Mouse (Mus musculus) G1E (cell line): Measurements from ENCODE around the gene Znrf1. TPM values are rescaled to one million over a fixed set of nuclear protein-coding genes. Genes with fewer than 3 reads are reported as not detected.

Source experiments
- ATAC-seq: 2 replicates; pipeline ENCODE4 v1.8.0; 2016; ENCODE audit warnings: mild to moderate bottlenecking; ENCODE audit not compliant: insufficient number of reproducible peaks, poor library complexity, low FRiP score, severe bottlenecking; ENCODE audit errors: extremely low read depth
- DNase-seq: peaks from one replicate; pipeline ENCODE4 v3.0.0; 2012; ENCODE audit warnings: low spot score
- H3K27me3 ChIP-seq: 2 replicates; pipeline ENCODE4 v1.6.1; 2012; ENCODE audit warnings: mild to moderate bottlenecking, low read length, inconsistent platforms; ENCODE audit not compliant: insufficient read depth
- H3K36me3 ChIP-seq: replicated peaks from 2 replicates; pipeline ENCODE3; 2012; ENCODE audit warnings: mild to moderate bottlenecking, inconsistent platforms
- H3K4me1 ChIP-seq: 2 replicates; pipeline ENCODE4 v1.6.1; 2012; ENCODE audit warnings: low read depth, low read length, inconsistent platforms, mixed read lengths; ENCODE audit not compliant: insufficient read depth
- H3K4me3 ChIP-seq: 2 replicates; pipeline ENCODE4 v1.5.1; 2012; ENCODE audit warnings: low read depth, mild to moderate bottlenecking, inconsistent platforms, low read length, moderate library complexity, mixed read lengths
- H3K9me3 ChIP-seq: replicated peaks from 2 replicates; pipeline ENCODE4 v1.6.1; 2012; ENCODE audit warnings: inconsistent platforms
- CTCF ChIP-seq: IDR thresholded peaks from 2 replicates; pipeline ENCODE4 v1.5.1; 2012; ENCODE audit warnings: low read depth, low read length, inconsistent platforms, mixed read lengths
- GATA1 ChIP-seq: IDR thresholded peaks from 2 replicates; pipeline ENCODE4 v1.6.1; 2012; ENCODE audit warnings: borderline replicate concordance, low read length, inconsistent platforms, mixed read lengths
- GATA2 ChIP-seq: IDR thresholded peaks from 2 replicates; pipeline ENCODE4 v1.6.1; 2012; ENCODE audit warnings: low read depth, low read length, inconsistent platforms, borderline replicate concordance
- POLR2AphosphoS5 ChIP-seq: IDR thresholded peaks from 2 replicates; pipeline ENCODE4 v1.6.1; 2012; ENCODE audit warnings: low read depth, low read length, inconsistent platforms; ENCODE audit not compliant: insufficient replicate concordance
- TAL1 ChIP-seq: conservative IDR thresholded peaks from 2 replicates; pipeline ENCODE4 v1.6.1; 2012; ENCODE audit warnings: low read depth, low read length, inconsistent platforms, mixed read lengths
- polyA plus RNA-seq: library from polyadenylated mRNA; stranded (reverse); fragments of >175 nt; gene quantifications from 2 replicates; pipeline ENCODE4 v1.2.3, GENCODE M21; 2012
- total RNA-seq, 2 experiments: library from RNA; stranded (forward) in 1 of 2; stranded (reverse) in 1 of 2; fragments of 200-1000 nt in 1 of 2; fragments of >200 nt in 1 of 2; fragmentation: Nextera tagmentation in 1 of 2; gene quantifications; 2 replicates each; pipeline ENCODE4 v1.2.3; 2014 to 2017

Znrf1 gene
- total and polyA plus RNA-seq, 3 experiments = 22.8 to 62.8 (median 47.6) TPM

DNA sequence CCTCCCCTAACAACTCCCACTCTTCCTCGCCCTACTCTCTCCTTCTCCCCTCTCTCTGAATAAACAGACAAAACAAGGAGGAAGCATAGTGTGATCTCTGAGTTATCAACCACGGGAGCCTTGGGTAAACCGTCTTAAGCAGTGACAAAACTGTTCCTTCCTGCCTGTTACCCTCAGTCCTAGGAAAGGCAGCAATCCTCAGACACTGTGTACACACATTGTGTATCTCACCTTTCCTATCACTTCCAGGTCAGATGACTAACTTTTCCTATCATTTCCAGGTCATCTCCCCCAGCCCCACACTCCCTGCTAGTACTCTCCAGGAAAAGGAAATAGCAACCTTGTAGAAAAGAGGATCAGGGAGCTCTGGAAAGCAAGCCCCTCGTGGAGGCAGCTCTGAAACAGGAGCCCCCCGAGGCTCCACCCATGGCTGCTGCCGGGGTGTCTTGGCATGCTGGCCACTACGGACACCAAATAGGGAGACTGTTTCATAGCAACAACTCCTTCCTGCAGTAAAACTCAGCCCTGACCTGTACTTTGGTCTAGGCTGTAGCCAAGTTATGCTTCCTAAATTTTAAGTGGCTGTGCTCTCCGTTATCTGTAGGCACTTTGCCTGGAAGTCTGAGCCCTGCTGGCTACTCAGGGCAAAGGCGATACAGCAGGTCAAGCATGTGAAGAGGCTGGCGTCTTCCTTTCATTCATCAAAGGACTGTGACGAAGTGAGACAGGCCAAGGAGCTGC lies 34.0 kb upstream of the Znrf1 start:
- Histone ChIP-seq H3K36me3 (peaks cover 72% of the 10 kb centered on the region), H3K9me3 (no peaks in the 10 kb centered on the region), H3K27me3 (no peaks in the 10 kb centered on the region), H3K4me3 (no peak overlapping the region), H3K4me1 (no peaks in the 10 kb centered on the region)
- TF ChIP-seq CTCF = no peak
- no peak for TF ChIP-seq GATA2
- TF ChIP-seq TAL1 = no peak
- TF ChIP-seq POLR2AphosphoS5 = no peak
- DNase-seq = no peak
- no peak for ATAC-seq

DNA sequence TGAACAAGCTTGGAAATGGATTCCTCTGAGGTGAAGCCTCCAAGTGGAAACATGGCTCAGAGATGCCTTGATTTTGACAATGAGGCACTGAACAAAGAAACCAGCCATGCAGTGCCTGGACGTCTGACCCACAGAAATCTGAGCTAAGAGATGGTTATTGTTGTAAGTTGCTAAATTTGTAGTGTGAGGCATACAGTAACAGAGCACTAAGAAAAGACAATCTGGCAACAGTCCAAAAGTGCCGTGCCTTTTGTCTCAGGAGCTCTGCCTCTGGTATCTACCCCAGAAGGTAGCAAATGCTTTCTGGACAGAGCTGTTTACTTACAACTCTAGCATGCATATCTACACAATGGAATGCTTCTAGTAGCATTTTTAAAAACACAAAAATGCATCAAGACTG lies 27.3 kb upstream of the Znrf1 start:
- Histone ChIP-seq H3K4me1 (peaks cover 35% of the 10 kb centered on the region), H3K4me3 (no peak overlapping the region), H3K27me3 (no peaks in the 10 kb centered on the region), H3K9me3 (no peaks in the 10 kb centered on the region), H3K36me3 (peaks cover 34% of the 10 kb centered on the region)
- ATAC-seq (no peak), DNase-seq (no peak)
- TF ChIP-seq TAL1 (no peak), GATA1 (no peak), CTCF (no peak), GATA2 (no peak), POLR2AphosphoS5 (no peak)

- Histone ChIP-seq H3K4me3 (peak overlapping the region; percentile 55; the same call in 1 of the 2 replicates), H3K36me3 (peaks cover 30% of the 10 kb centered on the region), H3K9me3 (no peaks in the 10 kb centered on the region), H3K27me3 (no peaks in the 10 kb centered on the region), H3K4me1 (peaks cover 35% of the 10 kb centered on the region)
- DNase-seq = peak; percentile 57
- peak; percentile 78 for ATAC-seq
- TF ChIP-seq GATA1 = no peak
- no peak for TF ChIP-seq TAL1
- no peak for TF ChIP-seq POLR2AphosphoS5
- TF ChIP-seq CTCF = no peak
- no peak for TF ChIP-seq GATA2
Observed at GRCm38 (mm10) chr8:111509278-111509677, 26.6 kb upstream of the Znrf1 start.

- Histone ChIP-seq H3K9me3 (0 out of 2 replicates have a peak, but pooled peaks cover under 1% of the 10 kb centered on the region), H3K27me3 (no peaks in the 10 kb centered on the region), H3K36me3 (peaks cover 34% of the 10 kb centered on the region), H3K4me3 (no peak overlapping the region), H3K4me1 (peaks cover 35% of the 10 kb centered on the region)
- no peak for TF ChIP-seq GATA1
- no peak for TF ChIP-seq GATA2
- DNase-seq = no peak
- no peak; the same call in 1 of the 2 replicates for ATAC-seq
Observed at GRCm38 (mm10) chr8:111510401-111510800, 25.5 kb upstream of the Znrf1 start.

- TF ChIP-seq POLR2AphosphoS5 = no peak
- no peak for TF ChIP-seq GATA2
- no peak for TF ChIP-seq CTCF
- no peak for TF ChIP-seq GATA1
- TF ChIP-seq TAL1 = no peak
- peaks cover 32% of the 10 kb centered on the region for H3K4me1 ChIP-seq
- no peak for DNase-seq
- no peaks in the 10 kb centered on the region for H3K27me3 ChIP-seq
- H3K9me3 ChIP-seq = 0 out of 2 replicates have a peak, but pooled peaks cover 3% of the 10 kb centered on the region
- no peak overlapping the region for H3K4me3 ChIP-seq
- no peak for ATAC-seq
- peaks cover 38% of the 10 kb centered on the region for H3K36me3 ChIP-seq
Observed at GRCm38 (mm10) chr8:111512941-111513340, 23.0 kb upstream of the Znrf1 start.

- peaks cover 32% of the 10 kb centered on the region for H3K4me1 ChIP-seq
- ATAC-seq (no peak), DNase-seq (no peak)
- 0 out of 2 replicates have a peak, but pooled peaks cover 3% of the 10 kb centered on the region for H3K9me3 ChIP-seq
- H3K4me3 ChIP-seq = no peak overlapping the region
- peaks cover 35% of the 10 kb centered on the region for H3K36me3 ChIP-seq
- no peaks in the 10 kb centered on the region for H3K27me3 ChIP-seq
- no peak for TF ChIP-seq CTCF
- TF ChIP-seq GATA2 = no peak
- TF ChIP-seq TAL1 = no peak
- TF ChIP-seq GATA1 = no peak
- TF ChIP-seq POLR2AphosphoS5 = no peak
Observed at GRCm38 (mm10) chr8:111513446-111513845, 22.5 kb upstream of the Znrf1 start.
